Mouse (Mus musculus) lung, postnatal 0 days (tissue): Measurements from ENCODE around the gene Ndufs7. TPM values are rescaled to one million over a fixed set of nuclear protein-coding genes. Genes with fewer than 3 reads are reported as not detected.
A peak's percentile ranks its signal among the peaks of the same experiment; 100 is the strongest.

Source experiments
- ATAC-seq: fragments of 200-750 bp; cut with Nextera tagmentation; 2 replicates; pipeline ENCODE4 v1.8.0; 2017; ENCODE audit warnings: moderate library complexity
- DNase-seq: peaks from one replicate; pipeline ENCODE4 v3.0.0-alpha.2; 2016; ENCODE audit warnings: low spot score
- H3K27ac ChIP-seq: fragments of 300-500 bp; sonication (generic); 2 replicates; pipeline ENCODE4 v1.5.1; 2014; ENCODE audit warnings: antibody characterized with exemption, mild to moderate bottlenecking, low read length, mixed read lengths
- H3K27me3 ChIP-seq: fragments of 300-500 bp; sonication (generic); replicated peaks from 2 replicates; pipeline ENCODE4 v1.6.1; 2014; ENCODE audit warnings: low read length, mixed read lengths; ENCODE audit not compliant: insufficient read depth
- H3K36me3 ChIP-seq: fragments of 300-500 bp; sonication (generic); 2 replicates; pipeline ENCODE4 v1.6.1; 2014; ENCODE audit warnings: low read length, mixed read lengths; ENCODE audit not compliant: insufficient read depth
- H3K4me1 ChIP-seq: fragments of 300-500 bp; sonication (generic); 2 replicates; pipeline ENCODE4 v1.6.1; 2014; ENCODE audit warnings: antibody characterized with exemption, low read depth, low read length, mixed read lengths; ENCODE audit not compliant: insufficient read depth
- H3K4me2 ChIP-seq: fragments of 300-500 bp; sonication (generic); replicated peaks from 2 replicates; pipeline ENCODE4 v1.6.1; 2014; ENCODE audit warnings: low read depth, mild to moderate bottlenecking, low read length, moderate library complexity, mixed read lengths
- H3K4me3 ChIP-seq: fragments of 300-500 bp; sonication (generic); 2 replicates; pipeline ENCODE4 v1.5.1; 2014; ENCODE audit warnings: low read depth, low read length
- H3K9ac ChIP-seq: fragments of 300-500 bp; sonication (generic); replicated peaks from 2 replicates; pipeline ENCODE4 v1.6.1; 2014; ENCODE audit warnings: low read depth, mild to moderate bottlenecking
- H3K9me3 ChIP-seq: fragments of 300-500 bp; sonication (generic); 2 replicates; pipeline ENCODE4 v1.6.1; 2016; ENCODE audit warnings: low read length, mixed read lengths
- CTCF ChIP-seq: IDR thresholded peaks from 2 replicates; pipeline ENCODE4 v1.5.1; 2016; ENCODE audit warnings: antibody characterized with exemption, mild to moderate bottlenecking
- EP300 ChIP-seq: IDR thresholded peaks from 2 replicates; pipeline ENCODE4 v1.6.1; 2016; ENCODE audit warnings: antibody characterized with exemption, mild to moderate bottlenecking, control low read depth
- WGBS: fragments of 180-500 bp; shearing (Covaris S2); extraction: QIAGEN DNeasy Blood & Tissue Kit; methylation state at CpG from one replicate; pipeline ENCODE4 v1.1.7; 2014; 5-methylcytosine and 5-hydroxymethylcytosine counted together
- polyA plus RNA-seq: library from polyadenylated mRNA; unstranded; fragments of >200 nt; fragmentation: Nextera tagmentation; extraction: Ambion mirVana; gene quantifications from 2 replicates; pipeline ENCODE4 v1.2.1, GENCODE M21; 2015

The Ndufs7 gene
- polyA plus RNA-seq, 1 experiment from 2014 or later = 327 TPM

DNA sequence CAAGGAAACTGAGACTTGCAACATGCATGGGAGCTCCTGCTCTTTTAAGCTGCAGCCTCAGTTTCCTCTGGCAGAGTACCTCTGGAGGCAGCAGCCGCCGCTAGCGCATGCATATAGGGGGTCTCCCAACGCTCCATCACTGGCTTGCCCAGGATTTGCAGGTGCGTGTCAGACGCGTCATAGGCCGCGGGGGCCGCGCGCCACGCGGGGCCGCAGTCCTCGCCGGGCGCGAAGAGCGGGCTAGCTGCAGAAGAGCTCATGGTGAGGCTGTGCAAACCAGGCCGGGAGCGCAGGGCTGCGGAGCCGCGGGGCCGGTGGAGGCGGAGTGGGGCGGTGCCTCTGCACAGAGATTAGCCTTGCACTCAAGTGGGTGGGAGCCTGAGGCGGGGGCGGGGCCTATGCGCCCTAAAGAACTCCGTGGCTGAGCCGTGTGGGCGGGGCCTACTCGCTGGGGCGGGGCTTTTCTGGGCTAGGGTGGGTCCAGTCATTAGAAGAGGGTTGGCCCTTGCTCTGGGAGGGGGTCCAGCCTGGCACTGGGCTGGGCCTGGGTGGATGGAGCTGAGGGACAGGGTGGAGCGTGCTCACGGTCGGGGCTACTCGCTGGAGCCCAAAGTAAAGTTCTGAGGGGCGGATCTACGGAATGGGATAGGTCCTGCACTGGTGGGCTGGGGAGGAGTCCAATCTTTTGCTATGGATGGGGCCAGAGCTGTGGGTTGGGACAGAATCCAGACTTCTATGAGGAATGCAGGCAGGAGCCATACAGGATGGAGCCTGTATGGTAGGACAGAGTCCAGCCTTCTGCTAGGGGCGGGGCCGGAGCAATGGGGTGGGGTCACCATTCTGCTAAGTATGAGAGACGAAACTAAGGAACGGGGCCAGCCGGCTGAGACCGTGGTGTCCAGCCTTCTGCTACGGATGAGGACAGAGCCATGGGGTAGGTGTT, 12.0 kb downstream of the Ndufs7 start, which contains the start of the genes Gamt and Dazap1:
Gene Gamt (minus strand): TSS at position 371 of the 943 bp plus-strand sequence.
Gene Dazap1 (plus strand): TSS at position 845 of the 943 bp plus-strand sequence.
- TF ChIP-seq CTCF (no peak), EP300 (no peak)
- under 1% methylated on average over 44 of the region's 49 CpGs for WGBS
- DNase-seq (peak; percentile 98), ATAC-seq (peak; percentile 87)
- Histone ChIP-seq H3K4me3 (peak within 1 kb of the TSS; percentile 47), H3K9ac (peak within 1 kb of the TSS; percentile 59), H3K4me1 (peaks cover 10% of the 10 kb centered on the region; the same call in 1 of the 2 replicates), H3K4me2 (peak within 1 kb of the TSS; percentile 80), H3K9me3 (no peaks in the 10 kb centered on the region), H3K36me3 (peaks cover 11% of the 10 kb centered on the region; the same call in 1 of the 2 replicates), H3K27ac (peak within 1 kb of the TSS; percentile 98), H3K27me3 (no peaks in the 10 kb centered on the region)

GRCm38 (mm10) chr10:80261585-80261968, 12.7 kb downstream of the Ndufs7 start:
- peaks cover 14% of the 10 kb centered on the region; the same call in 1 of the 2 replicates for H3K4me1 ChIP-seq
- H3K27me3 ChIP-seq = no peaks in the 10 kb centered on the region
- DNase-seq (peak; percentile 99), ATAC-seq (peak; percentile 79)
- 0% methylated on average over 13 of the region's 14 CpGs for WGBS
- peaks cover 5% of the 10 kb centered on the region; the same call in 1 of the 2 replicates for H3K36me3 ChIP-seq
- peak overlapping the region; percentile 80 for H3K4me2 ChIP-seq
- peak overlapping the region; percentile 59 for H3K9ac ChIP-seq
- TF ChIP-seq EP300 (peak; percentile 73), CTCF (no peak)
- peak overlapping the region; percentile 47 for H3K4me3 ChIP-seq
- H3K27ac ChIP-seq = peak overlapping the region; percentile 98
- H3K9me3 ChIP-seq = no peaks in the 10 kb centered on the region

DNA sequence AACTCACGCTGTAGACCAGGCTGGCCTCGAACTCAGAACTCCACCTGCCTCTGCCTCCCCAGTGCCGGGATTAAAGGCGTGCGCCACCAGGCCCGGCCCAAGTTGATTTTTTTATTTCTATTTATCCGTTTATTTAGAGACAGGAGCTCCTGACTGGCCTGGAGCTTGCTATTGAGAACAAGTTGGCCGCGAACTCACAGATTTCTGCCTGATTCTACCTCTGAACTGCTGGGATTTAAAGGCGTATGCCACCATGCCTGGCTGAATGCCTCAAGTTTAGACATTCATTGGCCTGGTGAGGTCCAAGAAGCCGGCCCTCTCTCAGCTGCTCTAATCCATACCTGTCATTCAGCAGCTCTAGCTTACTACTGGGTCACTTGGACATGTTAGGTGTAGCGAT, 13.2 kb downstream of the Ndufs7 start:
- no peak overlapping the region for H3K9ac ChIP-seq
- H3K4me1 ChIP-seq = peaks cover 16% of the 10 kb centered on the region; the same call in 1 of the 2 replicates
- TF ChIP-seq CTCF = no peak
- no peak for TF ChIP-seq EP300
- WGBS = 64% methylated on average over 12 of the region's 12 CpGs
- no peaks in the 10 kb centered on the region for H3K27me3 ChIP-seq
- DNase-seq (no peak), ATAC-seq (no peak)
- H3K4me3 ChIP-seq = peak overlapping the region; percentile 47; the same call in 1 of the 2 replicates
- peak overlapping the region; percentile 80 for H3K4me2 ChIP-seq
- peak overlapping the region; percentile 98; the same call in 1 of the 2 replicates for H3K27ac ChIP-seq
- H3K36me3 ChIP-seq = no peaks in the 10 kb centered on the region
- H3K9me3 ChIP-seq = no peaks in the 10 kb centered on the region

GRCm38 (mm10) chr10:80262776-80263365, 13.9 kb downstream of the Ndufs7 start:
- Histone ChIP-seq H3K36me3 (no peaks in the 10 kb centered on the region), H3K4me3 (no peak overlapping the region)

GRCm38 (mm10) chr10:80264341-80265148, 15.6 kb downstream of the Ndufs7 start:
- Histone ChIP-seq H3K4me3 (peak overlapping the region; percentile 93), H3K27me3 (no peaks in the 10 kb centered on the region), H3K36me3 (no peaks in the 10 kb centered on the region), H3K27ac (peak overlapping the region; percentile 79), H3K4me1 (peaks cover 28% of the 10 kb centered on the region; the same call in 1 of the 2 replicates), H3K9ac (peak overlapping the region; percentile 93), H3K9me3 (no peaks in the 10 kb centered on the region), H3K4me2 (peak overlapping the region; percentile 64)
- TF ChIP-seq EP300 = no peak
- DNase-seq (peak; percentile 100), ATAC-seq (peak; percentile 51)
- 2% methylated on average over 49 of the region's 81 CpGs for WGBS

More at GRCm38 (mm10) chr10:80262776-80263365, 13.9 kb downstream of the Ndufs7 start:
- H3K27ac ChIP-seq = no peak overlapping the region
- ATAC-seq (no peak), DNase-seq (no peak)
- H3K4me2 ChIP-seq = no peak overlapping the region
- no peak overlapping the region for H3K9ac ChIP-seq
- peaks cover 23% of the 10 kb centered on the region; the same call in 1 of the 2 replicates for H3K4me1 ChIP-seq
- H3K9me3 ChIP-seq = no peaks in the 10 kb centered on the region
- TF ChIP-seq CTCF = no peak
- TF ChIP-seq EP300 = no peak
- 88% methylated on average over 10 of the region's 10 CpGs for WGBS
- no peaks in the 10 kb centered on the region for H3K27me3 ChIP-seq
